Mouse (Mus musculus) hindbrain, postnatal 0 days (tissue): Measurements from ENCODE around the gene Cd44. TPM values are rescaled to one million over a fixed set of nuclear protein-coding genes. Genes with fewer than 3 reads are reported as not detected.

Source experiments
- ATAC-seq: fragments of 200-750 bp; cut with Nextera tagmentation; 2 replicates; pipeline ENCODE4 v1.8.0; 2017; ENCODE audit warnings: mild to moderate bottlenecking, moderate TSS enrichment, moderate library complexity
- DNase-seq: peaks from one replicate; pipeline ENCODE4 v3.0.0-alpha.2; 2015; ENCODE audit warnings: low spot score
- H3K27ac ChIP-seq: fragments of 300-500 bp; sonication (generic); 2 replicates; pipeline ENCODE4 v1.5.1; 2014; ENCODE audit warnings: mild to moderate bottlenecking
- H3K27me3 ChIP-seq: fragments of 300-500 bp; sonication (generic); 2 replicates; pipeline ENCODE4 v1.6.1; 2014; ENCODE audit warnings: low read length, mixed read lengths; ENCODE audit not compliant: insufficient read depth
- H3K36me3 ChIP-seq: fragments of 300-500 bp; sonication (generic); 2 replicates; pipeline ENCODE4 v1.6.1; 2014; ENCODE audit warnings: low read length, mixed read lengths; ENCODE audit not compliant: insufficient read depth
- H3K4me1 ChIP-seq: fragments of 300-500 bp; sonication (generic); 2 replicates; pipeline ENCODE4 v1.6.1; 2014; ENCODE audit warnings: antibody characterized with exemption, low read length, mixed read lengths; ENCODE audit not compliant: insufficient read depth
- H3K4me2 ChIP-seq: fragments of 300-500 bp; sonication (generic); 2 replicates; pipeline ENCODE4 v1.6.1; 2014; ENCODE audit warnings: low read depth, mild to moderate bottlenecking, low read length, moderate library complexity, mixed read lengths
- H3K4me3 ChIP-seq: fragments of 300-500 bp; sonication (generic); 2 replicates; pipeline ENCODE4 v1.5.1; 2014; ENCODE audit warnings: low read length
- H3K9ac ChIP-seq: fragments of 300-500 bp; sonication (generic); replicated peaks from 2 replicates; pipeline ENCODE4 v1.6.1; 2014; ENCODE audit warnings: mild to moderate bottlenecking, low read length, moderate library complexity, mixed read lengths
- H3K9me3 ChIP-seq: fragments of 300-500 bp; sonication (generic); 2 replicates; pipeline ENCODE4 v1.6.1; 2016; ENCODE audit warnings: low read length, mixed read lengths
- CTCF ChIP-seq: IDR thresholded peaks from 2 replicates; pipeline ENCODE4 v1.5.1; 2016; ENCODE audit warnings: antibody characterized with exemption, control low read depth, low read depth
- WGBS: fragments of 180-500 bp; shearing (Covaris S2); extraction: QIAGEN DNeasy Blood & Tissue Kit; methylation state at CpG from one replicate; pipeline ENCODE4 v1.1.7; 2014; 5-methylcytosine and 5-hydroxymethylcytosine counted together
- polyA plus RNA-seq: library from polyadenylated mRNA; unstranded; fragments of >200 nt; fragmentation: Nextera tagmentation; extraction: Ambion mirVana; gene quantifications from 2 replicates; pipeline ENCODE4 v1.2.1, GENCODE M21; 2015
- total RNA-seq: library from RNA; depleted of rRNA; stranded (reverse); fragments of >200 nt; gene quantifications from 2 replicates; pipeline ENCODE4 v1.2.3, GENCODE M21; 2014

The Cd44 gene
- total and polyA plus RNA-seq, 2 experiments from 2014 or later = 5.2 to 7.0 TPM

DNA sequence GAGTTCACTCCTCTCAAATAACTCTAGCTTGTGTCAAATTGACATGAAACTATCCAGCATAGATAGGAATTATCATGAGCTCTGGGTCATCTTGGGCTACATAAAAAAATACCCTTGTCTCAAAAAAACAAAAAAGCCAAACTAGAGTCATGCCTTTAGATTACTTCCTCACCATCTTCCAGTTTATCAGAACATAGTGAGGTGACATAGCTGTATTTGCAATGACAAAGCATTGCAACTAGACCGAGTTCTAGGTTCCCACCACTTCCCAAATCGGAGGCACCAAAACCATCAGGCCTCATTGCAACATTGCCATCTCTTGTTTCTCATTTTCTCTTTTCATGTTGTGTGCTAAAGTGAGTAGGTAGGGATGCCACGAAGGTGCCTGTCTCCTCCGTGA, 24.0 kb downstream of the Cd44 start:
- Histone ChIP-seq H3K27me3 (no peaks in the 10 kb centered on the region), H3K9ac (no peak overlapping the region), H3K4me1 (no peaks in the 10 kb centered on the region; the same call in 1 of the 2 replicates), H3K9me3 (no peaks in the 10 kb centered on the region), H3K4me3 (no peak overlapping the region), H3K36me3 (no peaks in the 10 kb centered on the region), H3K27ac (no peak overlapping the region), H3K4me2 (no peak overlapping the region)
- ATAC-seq (no peak), DNase-seq (no peak)
- no peak for TF ChIP-seq CTCF
- WGBS = 91% methylated on average over 4 of the region's 4 CpGs

DNA sequence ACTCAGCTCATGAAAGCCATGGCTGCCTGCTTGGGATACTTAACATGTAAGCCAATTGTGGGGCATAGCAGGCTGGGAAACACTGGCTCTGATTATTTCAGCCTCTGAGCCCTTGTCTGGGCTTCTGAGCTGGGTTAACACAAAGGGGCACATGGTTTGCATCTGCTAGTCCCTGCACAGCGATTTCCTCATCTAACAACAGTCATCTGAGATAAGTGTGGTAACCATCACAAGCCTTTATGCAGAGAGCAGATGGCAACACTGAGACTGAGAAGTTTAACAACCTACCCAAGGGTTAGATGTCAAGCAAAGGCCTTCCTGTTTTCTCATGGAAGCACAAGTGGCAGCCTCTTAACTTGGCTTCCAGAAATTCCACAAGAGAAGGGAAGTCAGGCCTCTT, 25.3 kb downstream of the Cd44 start:
- no peak overlapping the region for H3K9ac ChIP-seq

DNA sequence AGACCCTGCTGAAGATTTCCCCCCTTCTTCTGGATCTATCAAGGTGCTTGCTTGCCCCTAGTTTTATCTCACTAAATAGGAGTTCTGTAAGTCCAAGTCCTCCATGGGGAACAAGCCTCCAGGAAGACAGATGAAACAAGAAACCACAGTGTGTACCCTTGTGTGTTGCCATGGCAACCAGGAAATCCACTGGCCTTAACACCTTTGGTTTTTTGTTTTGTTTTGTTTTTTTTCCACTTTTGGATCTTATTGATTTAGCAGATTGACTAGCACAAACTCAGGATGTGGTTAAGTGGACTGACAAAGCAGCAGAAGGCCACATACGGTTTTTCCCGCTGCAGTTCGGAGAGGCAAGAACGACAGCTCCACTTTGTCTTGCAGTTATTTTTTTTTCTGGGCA, 27.6 kb downstream of the Cd44 start:
- no peaks in the 10 kb centered on the region for H3K9me3 ChIP-seq
- no peaks in the 10 kb centered on the region for H3K36me3 ChIP-seq
- DNase-seq (peak; percentile 61), ATAC-seq (no peak)
- H3K9ac ChIP-seq = no peak overlapping the region
- no peak for TF ChIP-seq CTCF
- H3K4me2 ChIP-seq = no peak overlapping the region
- H3K4me3 ChIP-seq = no peak overlapping the region
- H3K27ac ChIP-seq = no peak overlapping the region
- H3K4me1 ChIP-seq = no peaks in the 10 kb centered on the region; the same call in 1 of the 2 replicates
- no peaks in the 10 kb centered on the region for H3K27me3 ChIP-seq
- WGBS = 45% methylated on average over 4 of the region's 4 CpGs

More for the DNA sequence above, 25.3 kb downstream of the Cd44 start:
- WGBS = 76% methylated on average over 1 of the region's 1 CpGs
- Histone ChIP-seq H3K27me3 (no peaks in the 10 kb centered on the region), H3K4me3 (no peak overlapping the region), H3K4me2 (no peak overlapping the region), H3K36me3 (no peaks in the 10 kb centered on the region), H3K4me1 (no peaks in the 10 kb centered on the region; the same call in 1 of the 2 replicates), H3K27ac (no peak overlapping the region), H3K9me3 (no peaks in the 10 kb centered on the region)
- no peak for ATAC-seq
- TF ChIP-seq CTCF = no peak
- no peak for DNase-seq

DNA sequence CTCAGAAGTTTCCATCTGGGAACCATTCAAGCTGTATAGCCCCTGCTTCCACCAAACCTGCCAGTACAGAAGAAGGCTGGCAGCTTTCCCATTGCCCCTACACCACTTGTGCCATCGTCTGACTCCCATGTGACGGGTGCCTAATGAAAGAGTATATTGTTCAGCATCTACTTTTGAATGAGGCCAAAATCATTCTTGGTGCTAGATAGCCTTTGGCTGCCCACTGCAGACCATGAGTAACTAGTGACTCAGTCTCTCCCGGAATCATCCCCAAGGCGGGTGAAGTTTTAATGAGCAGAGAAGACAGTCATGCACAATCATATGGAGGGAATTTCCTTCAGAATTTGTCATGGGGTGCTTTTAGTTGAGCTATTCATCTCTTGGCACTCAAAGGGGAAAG, 28.3 kb downstream of the Cd44 start:
- no peak for DNase-seq
- no peaks in the 10 kb centered on the region for H3K27me3 ChIP-seq
- no peaks in the 10 kb centered on the region; the same call in 1 of the 2 replicates for H3K4me1 ChIP-seq
- no peaks in the 10 kb centered on the region for H3K36me3 ChIP-seq
- no peak overlapping the region for H3K27ac ChIP-seq
- H3K9me3 ChIP-seq = no peaks in the 10 kb centered on the region
- H3K4me2 ChIP-seq = no peak overlapping the region
- no peak for TF ChIP-seq CTCF
- ATAC-seq = no peak
- WGBS = 65% methylated on average over 4 of the region's 4 CpGs
- H3K9ac ChIP-seq = no peak overlapping the region
- H3K4me3 ChIP-seq = no peak overlapping the region

DNA sequence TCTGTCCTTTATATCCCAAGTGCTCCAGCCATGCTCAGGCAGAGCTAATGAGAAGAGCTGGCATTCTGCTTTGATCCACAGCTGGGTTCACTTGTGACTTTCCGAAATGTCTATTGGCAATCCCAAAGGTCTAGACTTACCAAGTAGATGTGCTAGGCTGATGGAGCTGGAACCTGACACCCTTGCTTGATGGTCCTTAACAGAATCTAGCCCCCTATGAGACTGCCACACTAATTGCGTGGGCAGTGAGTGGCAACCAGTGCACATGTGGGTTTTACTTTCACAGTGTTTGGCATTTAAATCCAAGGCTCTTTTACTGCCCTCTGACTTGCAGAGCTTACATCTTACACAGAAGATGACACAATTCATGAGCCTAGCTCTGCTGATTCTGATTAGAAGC, 29.0 kb downstream of the Cd44 start:
- no peaks in the 10 kb centered on the region for H3K9me3 ChIP-seq
- no peak for DNase-seq
- H3K4me3 ChIP-seq = no peak overlapping the region
- H3K27ac ChIP-seq = no peak overlapping the region
- no peaks in the 10 kb centered on the region for H3K27me3 ChIP-seq
- H3K4me2 ChIP-seq = no peak overlapping the region
- H3K9ac ChIP-seq = no peak overlapping the region
- 78% methylated on average over 2 of the region's 2 CpGs for WGBS
- ATAC-seq = no peak
- no peak for TF ChIP-seq CTCF
- H3K4me1 ChIP-seq = no peaks in the 10 kb centered on the region; the same call in 1 of the 2 replicates
- H3K36me3 ChIP-seq = no peaks in the 10 kb centered on the region

DNA sequence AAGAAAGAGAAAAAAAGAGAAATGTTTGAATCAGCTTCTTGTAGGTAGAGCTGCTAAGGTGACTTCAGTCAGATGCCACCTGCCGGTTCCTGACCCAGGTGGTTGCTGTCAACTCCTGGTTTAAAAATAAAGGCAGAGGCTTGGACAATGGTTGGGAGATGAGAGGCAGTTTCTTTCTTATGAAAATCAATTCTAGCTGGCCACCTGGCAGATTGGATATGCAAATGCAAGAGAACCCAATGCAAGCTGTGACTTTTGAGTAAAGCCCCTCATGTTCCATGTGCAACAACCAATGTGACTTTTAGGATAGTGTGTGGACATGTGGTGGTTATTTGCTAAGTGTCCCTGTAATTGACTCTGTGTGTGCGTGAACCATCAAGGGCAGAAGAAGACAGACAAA, 33.0 kb downstream of the Cd44 start:
- TF ChIP-seq CTCF = no peak

DNA sequence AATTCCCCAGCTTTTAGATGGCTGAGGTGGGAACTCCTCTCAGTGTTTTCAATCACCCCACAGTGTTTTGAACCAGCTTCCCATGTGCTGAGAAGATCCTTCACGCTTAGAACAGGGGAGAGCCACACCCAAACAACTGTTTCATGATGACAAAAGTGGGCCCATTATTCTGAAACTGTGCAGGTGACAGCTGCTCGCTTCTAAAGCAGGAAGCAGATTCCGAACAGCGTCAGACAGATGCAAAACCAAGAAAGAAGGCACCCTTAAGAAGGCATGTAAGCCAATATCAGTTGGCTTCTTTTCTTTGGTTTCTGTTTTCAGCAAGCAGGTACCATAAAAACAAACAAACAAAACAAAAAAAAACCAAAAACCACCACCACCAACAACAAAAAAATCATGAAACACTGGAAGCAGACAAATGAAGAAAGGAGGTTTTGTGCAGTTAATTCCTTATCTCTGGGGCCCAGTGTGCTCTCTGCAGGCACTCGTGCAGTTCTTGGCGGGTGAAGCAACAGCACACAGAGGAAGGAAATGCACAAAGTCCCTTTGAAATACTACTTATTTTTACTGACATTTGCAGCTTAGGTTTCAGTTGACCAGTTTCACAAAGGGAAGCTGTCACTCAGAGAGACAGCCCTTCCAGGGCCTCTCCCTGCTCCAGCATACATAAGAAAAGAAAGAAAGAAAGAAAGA, 33.9 kb downstream of the Cd44 start:
- no peaks in the 10 kb centered on the region for H3K9me3 ChIP-seq
- H3K4me1 ChIP-seq = no peaks in the 10 kb centered on the region
- no peak for TF ChIP-seq CTCF
- H3K27me3 ChIP-seq = no peaks in the 10 kb centered on the region
- ATAC-seq = no peak
- no peak overlapping the region for H3K4me2 ChIP-seq
- H3K9ac ChIP-seq = no peak overlapping the region
- H3K27ac ChIP-seq = no peak overlapping the region
- 66% methylated on average over 6 of the region's 6 CpGs for WGBS
- no peak overlapping the region for H3K4me3 ChIP-seq
- DNase-seq = no peak
- no peaks in the 10 kb centered on the region for H3K36me3 ChIP-seq

More for the DNA sequence above, 33.0 kb downstream of the Cd44 start:
- 82% methylated on average over 2 of the region's 2 CpGs for WGBS
- Histone ChIP-seq H3K4me2 (no peak overlapping the region), H3K27ac (no peak overlapping the region), H3K9ac (no peak overlapping the region), H3K4me1 (no peaks in the 10 kb centered on the region; the same call in 1 of the 2 replicates), H3K9me3 (no peaks in the 10 kb centered on the region), H3K27me3 (no peaks in the 10 kb centered on the region), H3K36me3 (no peaks in the 10 kb centered on the region), H3K4me3 (no peak overlapping the region)
- ATAC-seq (no peak), DNase-seq (no peak)
